Mouse (Mus musculus) ovary, postnatal 14 days (tissue): ENCODE results near the gene Copg2.
"Not testable (repeated sequence)": the region's sequence is repeated elsewhere in the genome, so short reads cannot be mapped to it uniquely, and the experiment has no call there.

Source experiments
- DNase-seq: peaks from one replicate; pipeline ENCODE4 v3.0.0; 2022; ENCODE audit warnings: low spot score

Copg2 gene

DNA sequence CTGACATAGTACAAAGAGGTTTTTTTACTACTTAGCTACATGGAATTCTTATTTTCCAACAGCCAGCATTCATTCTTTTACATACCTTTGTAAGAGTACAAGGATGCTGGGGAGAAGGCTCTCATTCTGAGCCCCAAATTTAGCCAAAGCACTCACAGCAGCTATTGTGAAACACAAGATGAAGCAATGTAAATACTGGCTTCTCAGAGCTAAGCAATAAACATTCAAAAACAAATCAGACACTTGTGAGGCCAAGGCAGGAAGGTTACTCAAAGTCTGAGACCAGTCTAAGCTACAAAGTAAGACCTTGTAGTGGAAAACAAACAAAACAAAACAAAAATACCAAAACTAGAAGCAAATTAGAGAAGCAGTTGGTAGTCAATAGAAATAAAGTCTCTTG lies 83.0 kb downstream of the Copg2 start:
- no peak for DNase-seq

DNA sequence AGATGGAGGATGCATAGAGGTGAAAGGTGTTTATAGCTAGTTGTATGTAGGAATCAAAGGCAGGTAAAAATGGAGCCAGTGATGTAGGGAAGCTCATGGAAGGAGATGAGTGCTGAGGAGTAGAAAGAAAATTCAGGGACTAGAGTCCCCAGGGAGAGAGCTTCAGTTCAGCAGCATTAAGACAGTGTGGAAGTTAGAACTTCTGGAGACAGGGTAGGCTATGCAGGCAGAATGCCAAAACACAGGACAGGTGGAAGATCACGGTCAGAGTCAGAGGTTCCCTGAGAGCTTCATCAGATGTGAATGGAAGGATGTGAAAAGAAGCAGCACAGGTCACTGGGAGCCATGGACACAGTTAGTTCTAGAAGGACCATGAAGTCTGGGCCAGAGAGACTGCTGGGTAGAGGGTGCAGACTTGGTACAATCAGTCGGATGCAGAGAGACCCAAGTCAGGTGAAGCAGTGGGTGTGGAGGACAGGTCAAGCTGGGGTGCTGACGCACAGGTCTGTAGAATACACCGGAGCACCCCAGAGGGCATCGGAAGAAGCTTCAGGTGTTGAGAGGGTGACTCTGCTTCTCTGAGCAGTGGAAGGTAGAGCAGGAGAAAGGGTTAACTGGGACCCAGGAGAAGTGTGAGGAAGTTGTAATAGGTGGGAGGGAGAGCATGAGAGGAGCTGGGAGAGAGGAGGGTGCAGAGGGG lies 91.4 kb downstream of the Copg2 start:
- no peak for DNase-seq

DNA sequence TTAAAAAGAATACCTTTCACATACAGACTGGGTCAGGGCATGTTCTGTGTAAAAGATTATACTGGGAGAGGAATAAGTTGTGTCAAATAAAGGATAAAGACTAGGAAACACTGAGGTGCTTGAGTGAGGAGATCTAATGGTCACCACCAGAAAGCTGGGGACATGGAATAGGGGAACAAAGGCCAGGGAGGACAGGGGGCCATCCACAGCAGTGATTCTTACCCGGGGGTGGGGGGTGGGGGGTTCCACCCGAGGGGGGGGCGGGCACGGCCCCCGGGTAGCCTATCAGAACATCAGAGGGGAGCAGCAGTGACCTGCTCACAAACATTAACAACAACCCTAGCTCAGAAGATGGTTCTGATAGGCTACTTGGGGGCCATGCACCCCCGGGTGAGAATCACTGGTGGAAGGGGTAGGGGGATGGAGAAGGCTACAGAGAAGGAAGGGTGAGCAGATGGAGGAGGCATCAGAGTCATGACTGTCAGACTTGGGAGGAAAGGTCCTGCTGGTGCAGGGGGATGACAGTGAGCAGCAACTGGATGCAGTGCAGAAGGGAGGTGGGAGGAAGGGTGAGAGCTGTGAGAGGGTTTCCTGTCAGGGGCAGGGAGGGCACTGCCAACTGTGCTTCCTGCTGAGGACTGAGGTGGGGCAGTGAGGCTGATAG lies 92.1 kb downstream of the Copg2 start:
- DNase-seq: peak; percentile 21

DNA sequence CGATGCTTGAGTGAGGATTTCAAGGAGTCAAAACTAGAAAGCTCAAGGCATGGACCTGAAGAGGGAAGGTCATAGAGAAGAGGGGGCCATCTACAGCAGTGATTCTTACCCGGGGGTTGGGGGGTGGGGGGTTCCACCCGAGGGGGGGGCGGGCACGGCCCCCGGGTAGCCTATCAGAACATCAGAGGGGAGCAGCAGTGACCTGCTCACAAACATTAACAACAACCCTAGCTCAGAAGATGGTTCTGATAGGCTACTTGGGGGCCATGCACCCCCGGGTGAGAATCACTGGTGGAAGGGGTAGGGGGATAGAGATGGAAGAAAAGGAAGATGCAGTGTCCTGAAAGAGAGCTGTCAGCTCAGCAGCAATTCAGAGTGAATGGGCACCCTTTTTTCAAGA lies 93.7 kb downstream of the Copg2 start:
- DNase-seq: not testable (repeated sequence)

DNA sequence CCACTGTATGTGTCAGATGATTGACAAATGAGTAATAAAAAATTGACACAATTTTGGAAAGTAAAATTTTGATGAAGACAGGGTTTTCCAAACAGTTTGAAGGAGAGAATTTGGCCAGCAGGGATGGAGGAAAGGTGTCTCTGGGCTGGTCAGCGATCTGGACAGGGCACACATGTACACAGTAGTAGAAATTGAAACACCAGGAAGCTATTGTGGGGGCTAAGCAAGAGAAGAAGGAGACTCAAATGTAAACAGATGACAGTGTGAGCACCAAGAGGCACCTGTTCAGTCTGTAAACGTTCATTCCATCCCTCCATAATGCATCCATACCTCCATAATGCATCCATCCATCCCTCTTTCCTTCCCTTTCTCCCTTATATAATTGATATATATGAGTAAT lies 145.4 kb downstream of the Copg2 start:
- DNase-seq: no peak

DNA sequence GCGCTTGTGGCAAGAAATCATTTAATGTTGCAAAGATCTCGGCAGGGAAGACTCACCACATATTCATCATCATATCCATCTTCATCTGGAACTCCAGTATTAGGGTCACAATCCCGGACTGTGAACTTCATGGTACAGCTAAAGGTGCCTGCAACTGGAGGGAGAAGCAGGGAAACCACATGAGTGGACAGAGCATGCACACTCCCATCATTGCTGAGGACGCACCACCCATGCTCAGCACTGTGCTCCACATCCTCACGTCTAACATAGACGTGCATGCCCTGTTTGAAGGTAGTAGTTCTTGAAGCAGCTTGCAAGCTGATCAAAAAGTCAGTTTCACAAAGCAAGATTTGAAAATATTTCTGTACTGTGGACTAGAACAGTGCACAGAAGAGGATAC lies 146.1 kb downstream of the Copg2 start:
- no peak for DNase-seq

DNA sequence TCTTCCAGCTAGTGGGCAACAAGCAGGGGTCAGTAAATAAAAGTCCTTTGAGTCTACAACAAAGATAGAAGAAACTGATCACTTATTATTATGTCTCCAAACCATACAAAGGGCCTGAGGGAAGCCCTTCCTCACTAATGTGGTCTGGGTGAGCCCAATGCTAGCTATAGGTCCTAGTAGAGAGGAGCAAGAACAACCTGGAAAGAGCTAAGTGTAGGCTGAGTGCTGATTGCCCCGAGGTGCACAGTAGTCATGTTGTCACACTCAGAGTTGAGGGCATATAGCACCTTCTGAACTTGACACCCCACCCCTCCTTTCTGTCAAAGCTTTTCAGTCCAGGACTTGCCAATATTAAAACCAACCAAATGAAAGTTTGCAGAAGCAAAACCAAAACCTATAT lies 146.7 kb downstream of the Copg2 start:
- no peak for DNase-seq

DNA sequence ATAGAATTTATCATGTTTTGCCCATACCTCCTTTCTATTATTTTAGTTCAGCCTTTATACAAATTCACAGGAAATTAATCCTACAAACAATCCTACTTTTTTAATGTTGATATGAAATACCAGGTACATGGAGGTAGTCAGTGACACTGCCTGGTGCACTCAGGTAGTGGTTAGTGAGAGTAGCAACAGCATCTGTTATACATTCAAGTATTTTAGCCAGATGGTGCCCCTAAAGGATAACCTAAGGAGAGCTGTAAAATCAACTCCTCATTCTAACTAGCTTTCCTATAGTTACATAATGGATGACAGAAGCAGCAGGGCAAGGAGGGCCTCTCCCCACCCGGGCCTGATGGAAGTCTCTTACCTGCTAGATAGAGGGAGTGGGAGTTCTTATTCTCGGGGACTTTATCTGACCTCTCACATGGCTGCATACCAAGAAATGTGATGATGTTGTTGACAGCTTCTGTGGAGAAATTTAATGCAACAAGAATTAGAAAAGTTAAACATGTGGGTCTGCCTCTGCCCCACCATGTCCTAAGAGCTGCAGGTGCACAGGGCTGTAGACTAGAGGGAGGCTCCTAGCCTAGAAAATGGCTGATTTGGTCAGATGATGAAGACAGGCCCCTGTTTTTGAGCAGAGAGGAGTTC lies 147.4 kb downstream of the Copg2 start:
- no peak for DNase-seq

DNA sequence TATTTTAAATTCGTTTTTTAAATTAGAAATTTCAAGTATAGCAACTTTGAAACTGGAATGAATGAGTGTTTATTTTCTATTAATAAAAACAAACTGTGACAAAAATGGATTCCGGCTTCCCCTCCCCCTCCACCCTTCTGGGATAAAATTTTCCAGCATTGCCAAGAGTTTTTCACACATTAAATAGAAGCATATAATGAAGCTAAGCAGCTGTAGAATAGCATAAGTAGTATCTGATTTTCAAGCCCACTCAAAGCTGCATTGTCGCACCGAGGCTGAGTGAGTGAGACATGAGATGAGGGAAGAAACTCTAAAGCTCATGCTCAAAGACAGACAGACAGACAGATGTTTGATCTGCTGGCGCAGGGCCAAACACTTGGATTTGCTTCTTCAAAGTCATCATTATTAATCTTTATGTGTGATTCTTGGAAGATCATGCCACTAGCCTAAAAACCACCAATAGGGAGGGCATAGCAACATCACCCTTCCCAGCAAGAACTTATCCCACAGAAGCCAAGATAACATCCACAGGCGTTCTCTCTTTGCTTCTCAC lies 148.2 kb downstream of the Copg2 start:
- DNase-seq: no peak

DNA sequence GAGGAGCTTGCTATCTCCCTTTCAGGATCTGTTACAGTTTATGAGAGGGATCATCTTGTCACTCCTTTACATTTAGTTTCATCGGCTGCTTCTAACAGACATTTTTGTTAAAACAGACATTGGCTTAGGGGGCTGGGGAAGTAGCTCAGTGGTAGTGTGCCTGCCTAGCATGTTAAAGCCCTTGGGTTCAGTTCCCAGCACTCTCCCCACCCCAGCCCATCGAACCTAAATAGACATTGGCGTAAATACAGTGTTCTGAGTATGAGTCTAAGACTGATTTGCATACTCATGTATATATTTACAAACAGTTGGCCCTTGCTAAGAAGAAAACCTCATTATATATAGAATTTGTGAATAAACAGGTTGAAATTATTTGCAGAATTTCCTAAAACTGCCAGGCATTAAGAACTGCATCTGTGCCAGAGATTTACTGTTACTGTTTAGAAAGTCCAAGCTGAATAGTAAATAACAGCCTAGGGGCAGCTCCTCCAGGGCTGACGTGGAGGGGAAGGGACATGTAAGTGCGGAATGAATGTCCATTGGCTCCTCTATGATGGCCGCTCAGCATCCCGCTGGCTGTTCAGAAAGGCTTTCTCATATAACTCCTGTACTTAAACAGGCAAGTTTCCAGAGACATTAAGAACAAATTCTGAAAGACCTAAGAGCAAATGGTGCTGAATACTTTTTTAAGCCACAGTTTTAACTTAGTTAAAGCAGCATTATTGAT lies 148.8 kb downstream of the Copg2 start:
- DNase-seq: no peak

DNA sequence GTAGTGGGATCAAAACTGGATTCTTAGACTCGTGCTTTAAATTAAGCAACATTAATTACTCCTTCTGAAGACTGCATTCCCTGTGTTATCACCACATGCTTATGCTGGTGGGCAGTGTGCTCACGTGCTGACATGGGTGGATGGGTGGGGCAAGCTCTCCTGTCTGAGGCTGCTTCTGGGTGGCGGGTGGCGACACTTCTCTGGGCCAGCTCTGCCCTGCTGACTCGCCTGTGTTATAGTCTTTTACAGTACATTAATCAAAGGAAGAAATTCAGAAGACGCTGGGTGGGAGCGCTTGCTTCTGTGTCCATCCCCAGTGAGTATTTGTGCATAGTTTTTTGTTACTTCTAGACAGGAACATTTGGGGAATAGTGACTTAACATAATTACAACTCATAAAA lies 151.0 kb downstream of the Copg2 start:
- DNase-seq: no peak

DNA sequence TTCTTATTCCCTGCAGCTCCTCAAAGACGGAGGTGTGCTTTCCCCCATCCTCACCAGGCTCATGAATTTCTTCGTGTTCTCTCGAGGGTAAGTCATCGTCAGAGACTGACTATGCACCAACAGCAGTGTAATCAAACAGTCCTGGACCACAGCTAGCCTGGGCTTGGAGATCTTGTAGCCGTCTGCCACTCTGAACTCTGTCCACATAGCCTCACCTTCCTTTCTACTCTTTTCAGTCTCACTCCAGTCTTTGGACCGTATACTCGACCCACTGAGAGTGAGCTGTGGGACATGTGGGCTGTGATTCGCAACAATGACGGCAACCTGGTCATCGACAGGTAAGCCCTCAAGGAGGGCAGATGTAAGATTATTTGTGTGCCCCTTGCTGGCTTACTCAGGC lies 151.7 kb downstream of the Copg2 start:
- no peak for DNase-seq

DNA sequence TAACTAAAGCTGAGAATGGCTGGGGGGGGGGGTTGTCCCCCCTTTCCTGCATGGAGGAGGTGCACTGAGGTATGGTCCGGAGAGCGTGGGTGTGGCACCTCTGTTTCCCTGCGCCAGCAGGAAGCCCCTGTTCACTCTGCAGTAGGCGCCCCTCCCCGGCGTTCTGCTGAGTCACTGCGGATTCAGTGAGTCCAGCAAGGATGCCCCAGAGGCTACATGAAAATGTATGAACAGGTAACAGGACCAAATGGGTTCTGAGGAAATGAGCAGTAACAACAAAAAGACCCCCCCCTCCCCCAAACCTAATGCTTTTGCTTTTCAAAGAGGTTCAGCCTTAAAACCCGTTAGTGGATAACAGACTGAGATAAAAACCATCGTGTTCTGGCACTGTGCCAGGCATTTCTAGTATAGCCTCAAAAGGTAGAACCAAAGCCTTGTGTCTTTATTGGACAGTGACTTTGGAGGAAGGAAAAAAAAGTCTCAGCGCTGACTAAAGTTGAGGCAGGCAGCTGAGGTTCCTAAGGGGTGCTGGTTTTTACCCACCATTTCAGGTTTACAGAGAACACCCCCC lies 157.3 kb downstream of the Copg2 start:
- DNase-seq: no peak

DNA sequence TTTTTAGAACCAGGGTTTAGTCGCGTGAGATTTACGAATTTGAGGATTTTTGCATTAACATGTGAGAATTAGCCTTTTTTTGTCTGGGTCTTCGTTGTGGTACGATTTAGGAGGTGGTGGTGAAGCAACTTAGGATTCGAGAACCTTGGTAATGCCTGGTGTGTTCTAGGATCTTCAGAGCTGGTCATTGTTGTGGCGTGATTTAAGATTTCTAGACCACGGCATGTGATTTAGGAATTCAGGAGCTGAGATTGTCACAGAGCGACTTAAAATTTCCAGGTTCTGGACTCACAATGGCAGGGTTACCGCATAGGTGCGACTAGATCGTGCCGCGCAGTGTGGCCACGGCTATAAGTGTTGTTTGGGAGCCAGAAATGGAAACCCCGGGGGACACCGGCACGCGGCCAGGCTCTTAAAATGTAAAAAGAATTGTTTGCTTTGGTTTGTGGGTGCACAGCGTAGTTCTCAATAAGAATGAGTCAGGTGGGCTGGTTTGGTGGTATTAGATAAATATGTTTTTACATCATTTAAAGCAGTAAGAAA lies 158.1 kb downstream of the Copg2 start:
- DNase-seq: no peak

DNA sequence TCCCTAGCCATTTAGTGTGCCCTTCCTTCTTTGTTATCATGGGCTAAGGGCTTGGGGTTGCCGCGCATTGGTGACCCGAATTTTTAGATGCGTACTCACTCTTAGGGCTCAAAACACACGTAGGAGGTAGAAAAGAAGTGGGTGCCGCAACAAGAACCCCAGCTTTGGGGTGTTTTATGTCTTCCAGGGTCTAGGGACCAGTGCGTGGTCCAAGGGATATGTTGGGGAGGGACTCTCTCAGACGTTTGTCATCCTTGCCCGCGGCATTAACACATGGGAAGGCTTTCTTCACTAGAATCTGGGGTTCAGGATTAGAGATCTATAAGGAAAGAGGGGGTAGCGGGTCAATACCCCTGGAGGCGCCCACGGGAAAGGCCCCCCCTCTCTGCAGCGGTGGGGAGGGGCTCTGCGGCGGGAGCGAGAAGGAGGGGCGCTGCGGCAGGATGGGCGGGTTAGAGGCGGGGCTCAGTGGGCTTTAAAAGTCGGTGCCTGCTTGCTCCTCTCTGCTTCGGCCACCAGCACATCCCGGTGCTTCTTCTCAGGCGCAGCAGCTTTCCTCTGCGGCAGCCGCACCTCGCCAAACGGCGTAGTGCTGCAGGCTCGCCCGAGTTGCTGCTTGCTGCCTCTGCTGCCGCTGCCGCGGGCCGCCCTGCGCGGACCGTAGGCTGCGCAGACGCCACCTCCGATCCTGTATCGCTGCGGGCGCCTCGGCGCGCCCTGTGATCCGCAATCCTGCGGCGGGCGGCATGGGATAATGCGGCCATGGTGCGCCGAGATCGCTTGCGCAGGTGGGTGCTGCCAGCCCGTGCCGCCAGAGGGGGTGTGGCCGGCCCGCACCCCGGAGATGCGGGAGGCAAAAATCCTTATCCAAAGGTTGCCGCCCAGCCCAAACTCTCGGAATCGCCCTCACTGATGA lies 158.8 kb downstream of the Copg2 start:
- DNase-seq: peak; percentile 65

DNA sequence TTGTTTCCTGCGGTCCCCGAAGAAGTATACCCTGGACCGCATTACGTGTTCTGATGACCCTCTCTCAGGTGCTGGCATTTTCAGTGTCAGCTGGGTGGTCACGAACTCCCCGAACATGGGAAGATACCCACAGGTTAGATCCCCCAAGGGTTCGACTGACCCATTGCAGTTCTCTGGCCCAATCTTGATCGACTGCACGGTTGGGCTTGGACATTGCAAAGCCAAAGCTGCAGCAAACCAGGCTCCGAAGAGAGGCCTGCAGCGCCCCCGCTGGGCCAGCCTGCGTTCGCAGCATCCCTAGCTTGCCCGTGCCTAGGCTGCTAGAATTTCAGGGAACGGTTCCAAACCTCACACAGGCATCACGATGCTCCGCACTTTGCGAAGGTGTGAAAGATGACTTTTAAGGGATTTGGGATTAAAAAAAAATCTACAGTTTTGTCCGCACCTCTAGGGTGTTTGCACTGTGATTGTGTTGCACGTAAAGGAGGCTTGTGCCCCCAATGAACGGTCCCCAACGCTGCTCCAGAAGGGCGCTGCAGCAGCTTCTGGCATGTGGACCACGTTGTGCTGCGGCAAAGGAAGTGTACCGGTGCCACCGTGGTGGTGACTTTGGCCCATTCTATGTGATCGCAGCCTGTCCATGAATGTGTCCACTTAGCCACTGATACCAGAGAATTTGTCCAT lies 159.6 kb downstream of the Copg2 start:
- peak; percentile 59 for DNase-seq

DNA sequence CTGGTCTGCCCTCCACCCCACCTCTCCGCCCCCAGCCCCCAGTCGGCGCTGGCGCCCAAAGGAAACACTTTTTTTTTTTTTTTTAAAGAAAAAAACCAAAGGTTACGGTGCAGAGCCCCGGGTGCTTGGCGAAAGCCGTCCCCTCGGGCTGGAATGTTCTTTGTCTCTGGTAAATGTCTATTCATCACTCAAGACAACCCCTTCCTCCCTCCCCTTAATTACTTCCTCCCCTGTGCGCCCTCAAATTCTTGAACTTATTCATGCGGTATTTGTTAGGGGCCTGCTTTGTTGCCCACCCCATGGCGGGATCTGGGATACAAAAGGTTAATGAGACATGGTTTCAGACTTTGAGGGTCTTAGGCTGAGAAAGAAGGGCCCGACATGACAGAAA lies 160.2 kb downstream of the Copg2 start:
- no peak for DNase-seq

DNA sequence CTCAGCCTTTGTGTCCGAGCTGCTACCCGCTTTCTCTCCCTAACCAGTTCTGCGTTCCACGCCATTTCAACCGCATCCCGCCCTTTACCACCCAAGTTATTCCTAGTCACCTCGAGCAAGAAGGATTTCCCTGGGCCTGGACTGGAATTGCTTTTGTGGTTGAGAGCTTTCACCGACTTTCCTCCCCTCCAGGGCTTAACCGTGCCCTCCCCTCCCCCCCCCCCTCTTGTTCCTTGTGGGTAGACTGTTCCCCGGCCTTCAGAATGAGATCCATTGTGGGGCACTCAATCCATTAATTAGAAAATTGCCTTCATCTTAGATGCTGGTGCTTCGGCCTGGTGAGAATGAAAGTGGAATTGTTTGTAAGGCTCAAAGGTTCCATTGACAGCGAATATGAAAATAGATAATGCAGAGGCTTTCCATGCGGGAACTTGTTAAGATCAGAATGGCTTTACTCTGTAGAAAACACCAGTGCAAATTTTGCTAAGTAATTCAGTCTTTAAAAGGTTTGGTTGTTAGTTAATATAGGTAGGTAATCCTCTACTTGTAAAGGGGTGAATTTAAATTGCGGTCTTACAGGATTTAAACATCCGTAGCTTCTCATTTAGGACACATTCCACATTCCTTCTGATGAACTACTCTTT lies 160.7 kb downstream of the Copg2 start:
- no peak for DNase-seq

DNA sequence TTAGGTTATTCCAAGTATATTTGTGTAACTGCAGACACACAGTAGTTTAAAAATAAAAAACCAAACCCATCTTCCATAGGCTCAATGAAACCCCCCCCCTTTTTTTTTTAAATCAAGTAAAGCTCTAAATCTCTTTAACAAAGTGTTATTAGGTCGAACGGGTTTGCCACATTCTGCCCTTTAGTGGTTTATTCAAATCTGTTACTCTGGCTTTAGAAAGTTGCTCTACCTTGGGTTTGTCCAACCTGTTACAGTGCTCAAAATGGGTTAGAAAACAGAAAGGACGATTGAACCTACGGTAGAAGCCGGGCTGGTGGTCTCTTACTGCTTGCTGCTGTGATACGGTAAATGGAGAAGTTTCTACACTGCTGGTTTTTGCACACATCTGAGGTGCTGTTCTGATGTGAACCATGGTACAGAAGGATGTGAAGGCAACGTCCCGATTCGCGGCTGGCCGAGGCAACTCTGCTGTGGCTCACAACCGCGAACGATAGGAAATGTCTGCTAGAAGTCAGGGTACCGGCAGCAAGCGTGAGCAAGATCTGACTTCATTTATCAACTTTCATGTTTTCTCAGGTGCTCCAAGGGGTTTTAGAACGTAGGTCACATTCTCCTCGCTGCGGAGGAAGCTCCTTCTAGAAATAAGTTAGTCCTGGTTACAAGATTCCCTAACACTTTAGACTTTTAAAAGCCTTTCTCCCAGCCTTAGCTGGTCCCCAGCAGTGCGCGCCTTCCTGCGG lies 161.4 kb downstream of the Copg2 start:
- no peak for DNase-seq
